Comparison of ENCODE assay signal across 24 mouse cellular contexts in genomic region chr9:53813418-53813817, GRCm38 (mm10). TPM values are rescaled to one million over a fixed set of nuclear protein-coding genes. Genes with fewer than 3 reads are reported as not detected.
DNase-seq lines count a peak whose midpoint lies in the region; ATAC-seq and TF ChIP-seq lines count a peak whose summit lies in the region.
"Had no signal": no experiment of that assay in that cellular context is flagged by ENCODE, and none has a peak within 500 bp of the region (broad histone marks: within the 10 kb centered on the region; RNA-seq: fewer than 3 reads in every experiment).

No protein-coding gene starts in this region.

- TF ChIP-seq POLR2A in kidney, adult 2 months (IDR thresholded peaks at IDR 0.05; ENCODE audit: low read depth, low read length) = no peak

- H3K9me3 ChIP-seq in intestine, postnatal 0 days (ENCODE audit: control insufficient read depth) = no peaks in the 10 kb centered on the region
- H3K9me3 ChIP-seq: embryonic facial prominence, embryonic 10.5 days; embryonic facial prominence, embryonic 12.5 days; forebrain, embryonic 13.5 days; forebrain, embryonic 15.5 days; G1E had no signal

- WGBS in kidney, adult 2 months = 75% methylated on average over 6 of the region's 6 CpGs
- WGBS in intestine, postnatal 0 days = 52% methylated on average over 6 of the region's 6 CpGs

- no peak overlapping the region for H3K4me2 ChIP-seq in intestine, postnatal 0 days (replicated peaks; ENCODE audit: low read depth)
- H3K4me2 ChIP-seq: embryonic facial prominence, embryonic 12.5 days; forebrain, embryonic 13.5 days; forebrain, embryonic 15.5 days had no signal

- no peaks in the 10 kb centered on the region for H3K27me3 ChIP-seq in kidney, adult 2 months (replicated peaks; ENCODE audit: control insufficient read depth, insufficient read depth, low read length)
- no peaks in the 10 kb centered on the region for H3K27me3 ChIP-seq in intestine, postnatal 0 days (replicated peaks; ENCODE audit: control insufficient read depth, insufficient read depth, low read length)
- H3K27me3 ChIP-seq: CH12.LX; embryonic facial prominence, embryonic 12.5 days; forebrain, embryonic 13.5 days; forebrain, embryonic 15.5 days; Patski had no signal

- H3K36me3 ChIP-seq in kidney, adult 2 months (ENCODE audit: control insufficient read depth, insufficient read depth, low read length) = no peaks in the 10 kb centered on the region
- no peaks in the 10 kb centered on the region for H3K36me3 ChIP-seq in intestine, postnatal 0 days (ENCODE audit: control insufficient read depth, insufficient read depth)
- H3K36me3 ChIP-seq: embryonic facial prominence, embryonic 10.5 days; embryonic facial prominence, embryonic 12.5 days; forebrain, embryonic 15.5 days; G1E had no signal

- H3K4me1 ChIP-seq in kidney, adult 2 months (ENCODE audit: control insufficient read depth, insufficient read depth, low read length) = no peaks in the 10 kb centered on the region
- 0 out of 2 replicates have a peak, but pooled peaks cover 2% of the 10 kb centered on the region for H3K4me1 ChIP-seq in intestine, postnatal 0 days (replicated peaks; ENCODE audit: control insufficient read depth, insufficient read depth, low read length)
- H3K4me1 ChIP-seq: embryonic facial prominence, embryonic 10.5 days; embryonic facial prominence, embryonic 12.5 days; forebrain, embryonic 13.5 days; forebrain, embryonic 15.5 days had no signal

- no peak for TF ChIP-seq CTCF in kidney, adult 2 months (conservative IDR thresholded peaks at IDR 0.05; ENCODE audit: insufficient read depth, insufficient read length, low read depth, low read length)
- TF ChIP-seq CTCF in intestine, postnatal 0 days (IDR thresholded peaks at IDR 0.05; ENCODE audit: low read depth) = no peak

- no peak overlapping the region for H3K4me3 ChIP-seq in kidney, adult 2 months (ENCODE audit: insufficient read depth, low read depth, low read length)
- H3K4me3 ChIP-seq in intestine, postnatal 0 days (ENCODE audit: low read depth, low read length) = no peak overlapping the region
- H3K4me3 ChIP-seq: embryonic facial prominence, embryonic 10.5 days; embryonic facial prominence, embryonic 12.5 days; forebrain, embryonic 13.5 days; forebrain, embryonic 15.5 days had no signal

- H3K9ac ChIP-seq in intestine, postnatal 0 days (ENCODE audit: low read depth, low read length) = no peak overlapping the region
- H3K9ac ChIP-seq: embryonic facial prominence, embryonic 12.5 days; forebrain, embryonic 13.5 days; forebrain, embryonic 15.5 days had no signal

- DNase-seq in kidney, adult 2 months = peak; percentile 7
- no peak for DNase-seq in kidney, adult 9 months
- DNase-seq in frontal cortex, postnatal 25 days (ENCODE audit: low spot score in 2 of 2) = no peak
- no peak for DNase-seq in frontal cortex, postnatal 36 days (ENCODE audit: low spot score in 2 of 2)
- DNase-seq: adrenal gland, adult 8-10 months; adrenal gland, postnatal 14 days; adrenal gland, postnatal 36 days; B cell, adult 2 months; cerebellum, adult 11-12 months; cerebellum, adult 2 months; cerebellum, adult 9-10 months; cerebellum, postnatal 10 days; cerebellum, postnatal 25 days had no signal

- peak; percentile 95 for ATAC-seq in intestine, postnatal 0 days
- ATAC-seq: activated CD4-positive, CD25-positive, alpha-beta regulatory T cell, adult 4 months; CD4-positive, CD25-positive, alpha-beta regulatory T cell, adult 4 months; forebrain, embryonic 13.5 days; forebrain, embryonic 15.5 days; Patski had no signal

- no peak overlapping the region for H3K27ac ChIP-seq in kidney, adult 2 months (ENCODE audit: insufficient read depth, low read depth, low read length)
- peak overlapping the region; percentile 41 for H3K27ac ChIP-seq in intestine, postnatal 0 days (ENCODE audit: low read depth, low read length)
- H3K27ac ChIP-seq: embryonic facial prominence, embryonic 10.5 days; embryonic facial prominence, embryonic 12.5 days; forebrain, embryonic 13.5 days; forebrain, embryonic 15.5 days had no signal

RNA-seq across cellular contexts. Expression of gene Sln, which starts 36.5 kb away (rescaled TPM):
- 0.07 and 7.1 TPM in 2 replicates for polyA plus RNA-seq in kidney, adult 2 months (2012; rRNA removed)
- 0.31 TPM in 1 of 2 replicates, not detected in the other for polyA plus RNA-seq in intestine, postnatal 0 days (2015; fragmentation: Nextera tagmentation; extraction: Ambion mirVana)
- polyA plus RNA-seq: activated CD4-positive, CD25-positive, alpha-beta regulatory T cell, adult 4 months; CD4-positive, CD25-positive, alpha-beta regulatory T cell, adult 4 months; forebrain, embryonic 11.5 days; G1E; Patski had no signal

RNA-seq across cellular contexts. Expression of gene Slc35f2, which starts 42.1 kb away (rescaled TPM):
- polyA plus RNA-seq in kidney, adult 2 months (2012; rRNA removed) = 16.3 and 18.2 TPM in 2 replicates
- polyA plus RNA-seq in intestine, postnatal 0 days (2015; fragmentation: Nextera tagmentation; extraction: Ambion mirVana) = 32.9 and 33.1 TPM in 2 replicates
- polyA plus RNA-seq: G1E had no signal
